Mouse (Mus musculus) R1 (cell line): ENCODE data around the gene Nucb1.
A peak's percentile ranks its signal among the peaks of the same experiment; 100 is the strongest.
"Not testable (repeated sequence)": the region's sequence is repeated elsewhere in the genome, so short reads cannot be mapped to it uniquely, and the experiment has no call there.

Source experiments
- DNase-seq: peaks from one replicate; pipeline ENCODE4 v3.0.0-alpha.2; 2018; ENCODE audit warnings: low read depth, low spot score

Gene Nucb1

DNA sequence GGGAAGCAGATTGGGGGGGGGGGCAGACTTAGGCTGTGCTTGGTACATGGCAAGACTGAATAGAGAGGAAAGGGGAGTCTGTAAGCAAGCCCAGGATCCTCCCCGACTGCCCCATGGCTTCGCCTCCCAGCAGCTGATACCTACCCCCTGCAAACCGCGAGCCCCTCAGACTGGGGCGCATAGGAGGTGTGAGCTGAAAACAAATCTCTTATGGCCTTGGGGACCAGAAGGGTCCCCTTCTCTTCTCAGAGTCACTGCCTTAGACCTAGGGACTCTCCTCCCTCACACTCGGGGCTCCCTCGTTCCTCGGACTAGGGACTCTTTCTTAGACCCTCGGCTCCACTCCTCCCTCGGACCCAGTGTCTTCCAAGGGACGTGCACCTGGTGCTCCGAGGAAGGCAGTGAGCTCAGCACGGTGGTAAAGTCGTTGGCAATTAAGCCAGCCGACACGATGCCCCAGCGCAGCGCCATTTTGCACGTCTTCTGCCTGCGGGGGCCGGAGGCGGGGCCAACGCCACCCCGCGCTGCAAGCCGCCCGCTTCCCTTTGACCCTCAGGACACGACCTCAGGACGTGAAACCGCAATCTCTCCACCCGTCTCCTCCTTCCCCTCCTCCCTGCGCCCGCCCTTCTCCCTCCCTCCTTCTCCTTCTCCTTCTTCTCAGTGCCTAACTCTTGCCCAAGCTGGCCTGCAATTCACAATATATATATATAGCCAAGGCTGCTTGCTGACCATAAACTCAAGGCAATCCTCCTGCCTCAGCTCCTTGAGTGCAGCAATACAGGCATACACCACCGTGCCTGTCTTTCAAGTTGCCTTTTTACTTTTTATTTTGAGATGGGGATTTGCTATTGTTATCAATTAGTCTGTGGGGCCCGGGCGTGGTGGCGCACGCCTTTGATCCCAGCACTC, 21.7 kb downstream of the Nucb1 start, which contains the start of gene Dhdh:
Gene Dhdh (minus strand): TSS at position 513 of the 912 bp plus-strand sequence.
- DNase-seq: peak; percentile 76

DNA sequence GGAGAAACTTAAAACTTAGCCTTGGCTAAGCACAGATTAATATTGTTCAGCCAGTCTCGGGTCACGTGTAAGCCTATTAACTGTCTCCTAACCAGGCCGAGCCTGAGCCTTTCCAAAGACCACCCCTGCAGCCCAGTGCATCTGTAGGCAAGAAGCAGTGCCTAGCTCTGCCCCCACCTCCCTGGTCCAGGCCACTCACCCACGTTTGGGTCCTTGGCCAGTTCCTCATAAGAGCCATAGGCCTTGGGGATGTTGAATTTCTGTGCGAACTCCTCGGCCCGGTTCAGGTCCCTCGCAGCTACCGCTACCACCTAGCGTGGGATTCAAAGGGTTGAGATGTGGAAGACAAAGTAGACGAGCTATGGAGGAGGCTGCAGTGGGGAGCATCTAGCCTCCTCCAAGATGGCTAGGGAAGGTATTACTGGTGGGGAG, 22.3 kb downstream of the Nucb1 start:
- no peak for DNase-seq

DNA sequence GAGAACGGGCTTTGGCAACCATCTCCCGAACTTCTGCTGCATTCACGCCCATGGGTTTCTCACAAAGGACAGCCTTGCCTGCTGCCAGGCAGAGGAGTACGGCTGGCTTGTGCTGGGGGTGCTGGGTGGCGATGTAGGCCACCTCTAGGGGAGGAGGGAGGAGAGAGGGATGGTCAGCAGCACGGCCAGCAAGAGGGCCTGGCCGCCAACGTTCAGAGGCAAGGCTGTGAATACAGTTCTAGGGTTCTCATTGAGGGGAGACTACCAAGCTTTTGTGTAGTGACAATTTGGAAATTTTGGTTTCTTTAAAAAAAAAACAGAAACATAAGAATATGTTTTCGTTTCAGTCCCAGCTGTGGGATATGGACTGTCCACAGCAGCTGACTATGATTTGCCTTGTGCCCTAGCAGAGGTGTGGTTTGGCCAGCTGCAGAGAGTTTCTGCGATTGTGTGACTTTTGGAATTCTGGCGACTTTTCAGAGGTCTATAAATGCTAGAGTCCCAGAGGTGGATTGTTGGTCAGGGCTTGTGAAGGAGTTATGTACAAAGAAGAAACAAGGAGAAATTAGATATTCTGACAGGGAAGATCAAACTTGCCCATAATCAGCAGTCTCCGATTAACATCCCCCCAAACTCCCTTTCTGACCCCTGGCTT, 23.3 kb downstream of the Nucb1 start, which contains the start of gene Gm45808:
Gene Gm45808 (minus strand): TSS at position 51 of the 655 bp plus-strand sequence.
- no peak for DNase-seq

DNA sequence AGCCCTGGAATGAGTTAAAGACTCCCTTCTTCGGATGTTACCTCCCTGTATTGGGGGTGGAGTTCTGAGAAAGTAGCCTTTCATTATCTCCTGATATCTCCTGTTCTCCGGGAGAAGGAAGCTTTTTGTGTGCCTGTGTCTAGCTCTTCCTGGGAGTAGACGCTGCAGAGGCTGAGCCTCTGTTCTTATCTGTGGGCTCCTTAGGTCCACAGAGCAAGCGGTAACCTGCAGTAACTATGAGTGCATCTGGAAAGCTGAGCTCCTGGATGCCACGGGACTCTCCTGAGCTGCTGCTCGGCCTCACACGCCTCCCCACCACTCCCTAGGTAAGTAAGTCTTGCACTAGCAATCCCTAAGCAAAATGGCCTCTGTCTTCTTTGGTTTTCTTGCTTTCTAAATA, 24.0 kb downstream of the Nucb1 start:
- no peak for DNase-seq

DNA sequence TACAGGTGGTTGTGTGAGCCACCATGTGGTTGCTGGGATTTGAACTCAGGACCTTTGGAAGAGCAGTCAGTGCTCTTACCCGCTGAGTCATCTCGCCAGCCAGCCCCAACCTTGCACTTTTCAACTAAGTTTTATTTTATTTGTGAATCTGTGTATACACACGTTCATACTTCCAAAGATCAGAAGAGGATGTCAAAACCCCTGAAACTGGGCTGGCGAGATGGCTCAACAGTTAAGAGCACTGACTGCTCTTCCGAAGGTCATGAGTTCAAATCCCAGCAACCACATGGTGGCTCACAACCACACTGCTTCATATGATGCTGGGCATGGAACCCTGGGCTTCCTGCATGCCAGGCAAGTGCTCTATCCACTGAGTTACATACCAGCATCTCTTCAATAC, 25.2 kb downstream of the Nucb1 start:
- DNase-seq: not testable (repeated sequence)

DNA sequence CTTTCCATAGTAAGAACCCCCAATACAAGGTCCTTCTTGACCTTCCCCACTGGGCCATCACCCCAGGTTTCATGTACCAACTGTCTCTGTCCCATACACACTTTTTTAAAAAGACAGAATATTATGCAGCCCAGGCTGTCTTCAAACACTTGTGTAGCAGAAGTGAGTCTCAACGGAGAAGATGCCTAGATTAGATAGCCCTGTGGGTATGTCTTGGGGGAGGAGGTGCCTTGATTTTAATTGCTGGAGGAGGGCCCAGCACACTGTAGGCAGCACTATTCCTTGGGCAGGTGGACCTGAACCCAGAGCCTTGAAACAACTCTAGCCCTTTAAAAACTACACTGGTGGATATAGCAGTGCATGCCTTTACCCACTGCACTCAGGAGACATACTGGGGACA, 28.0 kb downstream of the Nucb1 start:
- DNase-seq: no peak

DNA sequence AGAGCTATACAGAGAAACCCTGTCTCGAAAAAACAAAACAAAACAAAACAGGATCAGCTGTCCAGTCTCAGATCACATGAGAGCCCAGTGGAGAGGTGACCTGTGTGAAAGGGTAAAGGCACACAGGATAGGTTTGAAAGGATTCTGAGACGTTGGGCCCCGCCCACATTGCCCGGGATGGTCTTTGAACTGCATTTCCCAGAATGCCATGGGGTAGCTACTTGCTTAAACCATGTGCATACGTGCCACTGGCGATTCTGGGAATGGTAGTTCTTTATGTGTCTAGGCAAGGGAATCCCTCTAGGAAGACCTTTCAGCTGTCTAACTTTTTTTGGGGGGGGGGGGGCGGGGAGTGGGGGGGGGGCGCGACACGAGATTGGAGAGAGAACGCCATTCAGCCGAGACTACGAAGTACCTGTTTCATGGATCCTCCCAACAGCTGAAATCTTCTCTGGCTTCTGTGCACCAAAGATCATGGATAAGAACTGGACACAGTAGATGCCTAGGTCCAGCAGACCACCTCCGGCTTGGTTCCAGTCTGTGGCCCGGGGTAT, 28.8 kb downstream of the Nucb1 start, which contains the start of gene Tulp2:
Gene Tulp2 (plus strand): TSS at position 504 of the 554 bp plus-strand sequence.
- peak; percentile 94 for DNase-seq

DNA sequence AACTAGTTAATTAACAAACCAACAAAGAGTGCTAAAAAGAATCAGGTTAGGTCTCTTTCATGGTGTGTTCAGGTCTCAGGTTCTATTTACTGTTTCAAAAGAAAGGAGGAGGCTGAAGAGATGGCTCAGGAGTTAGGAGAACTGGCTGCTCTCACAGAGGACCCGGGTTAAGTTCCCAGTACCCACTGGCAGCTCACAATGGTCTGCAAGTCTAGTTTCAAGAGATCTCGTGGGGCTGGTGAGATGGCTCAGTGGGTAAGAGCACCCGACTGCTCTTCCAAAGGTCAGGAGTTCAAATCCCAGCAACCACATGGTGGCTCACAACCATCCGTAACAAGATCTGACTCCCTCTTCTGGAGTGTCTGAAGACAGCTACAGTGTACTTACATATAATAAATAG, 29.9 kb downstream of the Nucb1 start:
- DNase-seq: not testable (repeated sequence)

DNA sequence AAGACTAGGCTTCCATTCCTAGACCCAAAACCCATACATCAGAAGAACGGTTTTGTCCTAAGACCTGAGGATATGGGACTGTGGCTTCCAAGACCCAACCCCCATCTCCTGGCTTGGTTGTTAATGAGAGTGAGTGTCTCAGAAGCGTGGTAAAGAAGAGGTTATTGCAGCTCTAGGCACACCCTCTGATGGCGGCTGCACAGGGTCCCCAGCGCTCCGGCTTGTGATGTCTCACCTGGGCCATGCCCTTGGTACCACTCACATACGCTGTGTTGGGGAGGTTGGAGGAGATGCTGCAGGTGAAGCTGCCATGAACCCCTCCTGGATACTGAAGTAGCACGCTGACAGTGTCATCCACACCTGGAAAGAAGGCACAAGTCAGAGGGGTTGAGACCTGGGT, 31.4 kb downstream of the Nucb1 start:
- no peak for DNase-seq

DNA sequence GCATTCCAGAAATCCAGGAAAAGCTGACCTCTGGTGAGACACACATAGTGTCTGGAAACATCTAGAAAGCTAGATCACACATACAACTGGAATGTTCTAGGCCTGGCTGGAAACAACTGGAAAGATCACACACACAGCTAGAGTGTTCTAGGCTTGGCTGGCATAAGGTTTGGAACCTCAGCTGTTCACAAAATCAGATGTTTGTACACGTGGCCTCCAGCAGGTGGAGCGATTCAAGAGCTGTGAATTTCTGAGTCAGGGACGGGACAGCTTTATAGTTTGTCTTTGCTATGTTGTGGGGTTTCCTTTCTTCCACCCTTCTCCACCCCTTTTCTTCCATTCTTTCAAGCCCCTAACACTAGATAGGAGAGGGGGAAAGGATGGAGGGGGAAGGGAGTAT, 33.2 kb downstream of the Nucb1 start:
- DNase-seq: peak; percentile 80

DNA sequence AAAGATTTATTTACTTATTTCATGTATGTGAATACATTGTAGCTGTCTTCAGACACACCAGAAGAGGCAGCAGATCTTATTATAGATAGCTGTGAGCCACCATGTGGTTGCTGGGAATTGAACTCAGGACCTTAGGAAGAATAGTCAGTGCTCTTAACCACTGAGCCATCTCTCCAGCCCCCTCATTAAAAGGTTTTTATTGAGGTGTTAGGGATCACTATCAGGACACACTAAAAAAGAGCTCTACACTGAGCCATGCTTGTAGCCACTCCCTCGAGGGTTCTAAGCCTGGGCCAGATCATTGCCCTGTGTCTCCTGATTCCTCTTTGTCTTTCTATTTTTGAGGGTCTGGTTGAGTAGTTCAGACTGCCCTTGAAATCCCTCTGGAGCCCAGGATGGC, 33.8 kb downstream of the Nucb1 start:
- DNase-seq: no peak

DNA sequence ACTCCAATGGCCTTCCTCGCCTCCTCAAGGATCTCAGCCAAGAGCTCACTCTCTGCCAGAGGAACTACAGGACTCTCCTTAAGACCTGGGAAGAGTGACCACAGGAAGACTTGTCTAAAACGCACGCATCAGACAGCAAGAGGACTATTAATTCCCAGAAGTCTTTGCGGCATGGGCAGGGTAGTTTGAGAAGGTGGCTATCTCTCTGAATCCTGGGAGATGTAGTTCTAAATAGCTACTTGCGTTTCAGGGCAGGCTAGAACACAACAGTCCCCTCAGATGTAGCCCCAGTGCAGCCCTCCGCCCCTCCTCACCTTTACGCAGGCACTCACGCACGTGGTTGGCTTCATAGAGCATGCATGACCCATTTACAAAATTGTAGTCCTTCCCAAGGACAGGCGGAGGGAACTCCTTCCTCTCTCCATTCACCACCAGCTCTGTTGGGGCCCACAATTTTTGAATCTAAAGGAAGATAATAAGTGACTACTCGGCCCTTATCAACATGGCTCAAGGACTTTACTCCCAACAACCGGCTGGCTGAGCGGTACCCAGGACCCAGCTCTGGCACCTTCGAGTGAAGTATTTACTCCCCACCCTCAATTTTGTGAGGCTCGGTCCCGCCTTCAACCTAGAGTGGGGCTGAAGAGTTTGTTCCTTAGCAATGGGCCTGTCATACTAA, 34.8 kb downstream of the Nucb1 start:
- peak; percentile 83 for DNase-seq

DNA sequence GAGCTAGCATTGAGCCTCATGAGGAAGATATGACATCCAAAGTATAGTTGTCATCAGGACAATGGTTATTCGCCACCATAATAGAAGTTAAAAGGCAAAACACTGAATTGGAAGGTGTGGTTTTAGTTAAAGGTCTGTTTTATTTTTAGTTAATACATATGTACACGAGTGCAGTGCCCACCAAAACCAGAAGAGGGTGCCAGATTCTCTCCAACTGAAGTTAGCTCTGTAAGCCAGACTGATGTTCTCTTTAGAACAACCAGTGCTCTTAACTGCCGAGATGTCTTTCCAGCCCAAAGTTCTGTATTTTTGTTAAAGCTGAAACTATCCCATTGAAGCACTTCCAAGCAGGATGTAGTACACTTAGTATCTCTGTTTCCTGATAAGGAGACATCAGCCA, 39.3 kb downstream of the Nucb1 start:
- peak; percentile 75 for DNase-seq

DNA sequence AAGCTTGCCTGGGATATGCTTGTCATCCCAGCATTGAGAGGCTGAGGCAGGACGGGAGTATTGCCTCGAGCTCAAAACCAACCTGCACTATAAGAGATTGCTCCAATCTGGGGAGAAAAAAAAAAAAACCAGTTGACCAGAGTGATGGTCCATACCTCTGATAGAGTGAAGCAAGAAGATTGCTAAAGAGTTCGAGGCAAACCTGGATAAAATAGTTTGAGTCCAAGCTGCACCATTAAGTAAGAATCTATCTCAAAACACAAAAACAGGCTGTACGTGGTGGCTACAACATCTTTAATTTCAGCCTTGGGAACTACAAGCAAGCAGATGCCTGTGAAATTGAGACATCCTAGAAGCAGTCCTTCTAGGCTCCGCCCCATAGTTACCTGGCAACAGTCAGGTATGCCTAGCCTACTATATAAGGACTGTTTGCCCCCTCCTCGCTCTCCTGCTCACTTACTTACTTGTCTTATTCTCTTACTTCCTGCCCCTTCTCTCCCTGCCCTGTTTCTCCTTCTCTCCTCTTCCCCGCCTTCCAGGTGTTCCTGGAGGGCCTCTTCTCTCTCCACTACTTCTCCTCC, 43.0 kb downstream of the Nucb1 start:
- DNase-seq: peak; percentile 83

DNA sequence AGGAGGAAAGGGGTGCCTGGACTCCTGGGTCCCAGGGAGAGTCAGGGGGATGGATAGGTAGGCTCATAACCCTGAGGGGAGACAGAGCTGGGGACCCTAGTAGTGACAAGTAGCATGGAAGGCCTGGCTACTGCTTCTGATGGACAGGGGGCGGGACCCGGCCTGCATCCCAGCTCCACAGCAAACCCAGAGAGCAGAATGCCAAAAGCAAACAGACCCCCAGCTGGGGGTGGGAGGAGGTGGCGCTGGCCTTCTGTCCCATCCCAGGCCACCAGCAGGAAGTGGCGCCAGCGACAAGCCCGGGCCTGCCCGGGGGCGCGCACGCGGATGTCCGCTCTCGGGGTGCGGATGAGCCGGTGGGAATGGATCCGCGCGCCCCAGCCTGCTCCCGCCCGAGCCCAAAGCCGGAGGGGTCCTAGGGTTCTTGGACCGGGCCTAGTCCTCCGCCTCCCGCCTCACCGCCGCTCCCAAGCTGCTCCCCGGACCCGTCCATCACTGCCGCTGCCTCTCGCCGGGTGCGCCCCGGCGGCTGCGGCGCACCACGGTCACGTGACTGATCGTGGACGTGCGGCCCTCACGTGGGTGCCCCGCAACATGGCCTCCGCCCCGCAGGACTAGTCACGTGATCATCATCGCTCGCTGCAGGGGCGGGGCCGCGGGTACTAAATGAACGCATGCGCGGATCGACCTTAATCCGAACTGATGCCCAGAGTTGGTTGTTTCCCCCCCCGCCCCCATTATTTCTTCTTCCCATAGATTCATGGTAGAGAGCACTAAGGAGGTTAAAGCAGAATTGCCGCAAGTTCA, 43.7 kb downstream of the Nucb1 start, which contains the start of gene Bax:
Gene Bax (minus strand): TSS at position 616 of the 807 bp plus-strand sequence.
- peak; percentile 96 for DNase-seq

DNA sequence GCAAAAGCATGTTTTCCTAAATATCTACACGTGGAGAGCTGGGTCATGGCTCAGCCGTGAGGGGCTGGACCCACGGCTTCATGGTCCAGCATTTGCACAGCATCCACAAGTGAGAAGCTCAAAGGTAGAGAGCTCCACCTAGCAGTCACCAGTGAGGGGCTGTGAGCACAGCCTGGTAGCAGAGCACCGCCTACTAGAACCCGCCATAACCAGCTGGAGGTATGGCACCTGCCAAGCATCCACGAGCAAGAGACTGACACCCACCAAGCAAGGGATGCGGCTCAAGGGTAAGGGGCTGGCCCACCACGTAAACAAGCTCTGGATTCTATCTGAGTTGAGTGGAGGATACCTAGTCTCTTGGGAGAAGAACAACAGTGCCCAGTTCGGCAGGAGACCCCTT, 44.7 kb downstream of the Nucb1 start:
- DNase-seq: peak; percentile 62

DNA sequence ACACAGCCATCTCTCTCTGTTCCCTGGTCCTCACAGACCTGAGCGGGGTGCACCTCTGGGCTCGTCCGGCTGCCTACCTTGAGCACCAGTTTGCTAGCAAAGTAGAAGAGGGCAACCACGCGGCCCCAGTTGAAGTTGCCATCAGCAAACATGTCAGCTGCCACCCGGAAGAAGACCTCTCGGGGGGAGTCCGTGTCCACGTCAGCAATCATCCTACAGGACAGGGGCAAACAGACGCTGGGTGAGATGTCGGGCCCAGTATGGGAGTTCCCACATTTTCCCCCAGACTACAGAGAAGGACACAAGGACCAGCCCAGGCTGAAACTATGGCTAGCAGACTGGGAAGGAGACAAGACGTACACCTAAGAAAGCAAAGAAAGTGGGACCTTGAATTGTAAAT, 45.1 kb downstream of the Nucb1 start:
- no peak for DNase-seq

DNA sequence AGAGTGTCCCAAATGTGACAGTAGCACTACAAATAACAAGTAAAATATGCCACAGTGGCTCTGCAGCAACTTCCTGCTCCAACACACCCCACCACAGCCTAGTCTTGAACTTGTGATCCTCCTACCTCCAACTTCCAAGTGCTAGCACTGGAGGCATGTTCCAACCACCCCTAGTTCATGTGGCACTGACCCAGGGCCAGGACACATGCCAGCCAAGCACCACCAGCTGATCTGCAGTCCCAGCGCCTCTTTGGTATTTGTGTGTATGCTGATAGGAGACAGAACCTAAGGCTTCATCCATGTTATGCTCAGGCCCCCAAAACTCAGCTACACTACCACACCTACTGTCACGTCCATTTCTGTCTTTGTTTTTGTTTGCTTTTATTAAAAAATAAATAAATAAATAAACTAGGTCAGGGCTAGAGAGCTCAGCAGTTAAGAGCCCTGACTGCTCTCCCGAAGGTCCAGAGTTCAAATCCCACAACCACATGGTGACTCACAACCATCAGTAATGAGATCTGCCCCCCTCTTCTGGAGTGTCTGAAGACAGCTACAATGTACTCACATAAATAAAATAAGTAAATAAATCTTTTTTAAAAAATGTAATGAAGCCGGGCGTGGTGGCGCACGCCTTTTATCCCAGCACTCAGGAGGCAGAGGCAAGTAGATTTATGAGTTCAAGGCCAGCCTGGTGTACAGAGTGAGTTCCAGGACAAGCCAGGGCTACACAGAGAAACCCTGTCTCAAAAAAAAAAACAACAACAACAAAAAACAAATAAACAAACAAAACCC, 46.0 kb downstream of the Nucb1 start:
- no peak for DNase-seq

DNA sequence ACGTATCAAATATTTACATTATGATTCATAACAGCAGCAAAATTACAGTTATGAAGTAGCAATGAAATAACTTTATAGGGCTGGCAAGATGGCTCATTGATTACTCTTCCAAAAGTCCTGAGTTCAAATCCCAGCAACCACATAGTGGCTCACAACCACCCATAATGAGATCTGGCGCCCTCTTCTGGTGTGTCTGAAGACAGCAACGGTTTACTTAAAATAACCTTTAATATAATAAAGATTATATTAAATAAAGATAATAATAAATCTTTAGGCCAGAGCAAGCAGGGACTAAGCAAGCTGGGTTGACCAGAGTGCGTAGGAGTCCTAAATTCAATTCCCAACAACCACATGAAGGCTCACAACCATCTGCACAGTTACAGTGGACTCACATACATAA, 47.3 kb downstream of the Nucb1 start:
- not testable (repeated sequence) for DNase-seq

DNA sequence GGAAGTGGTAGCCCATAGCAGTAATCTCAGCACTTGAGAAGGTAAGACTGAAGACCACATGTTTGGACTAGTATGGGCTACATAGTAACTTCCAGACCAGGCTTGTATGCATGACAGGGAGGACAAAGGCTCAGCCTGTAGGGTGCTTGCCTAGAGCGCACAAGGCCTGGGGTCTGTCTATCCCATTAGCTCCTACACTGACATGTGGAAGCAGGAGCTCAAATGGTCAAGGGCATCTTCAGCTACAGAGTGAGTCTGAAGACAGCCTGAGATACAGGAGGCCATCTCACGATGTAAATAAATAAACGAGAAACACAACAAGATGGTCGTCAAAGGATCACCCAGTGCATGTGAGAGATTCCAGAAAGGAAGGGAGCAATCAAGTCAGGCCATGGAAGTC, 47.9 kb downstream of the Nucb1 start:
- peak; percentile 55 for DNase-seq
